Mouse (Mus musculus) c-Kit-positive CD71-positive TER-119-positive erythroid progenitor cells, embryonic 14.5 days (primary cell): Measurements from ENCODE around the gene Styx.
"Not testable (repeated sequence)": the region's sequence is repeated elsewhere in the genome, so short reads cannot be mapped to it uniquely, and the experiment has no call there.

Experiments
- DNase-seq: peaks from one replicate; pipeline ENCODE4 v3.0.0-alpha.2; 2013; ENCODE audit warnings: low spot score

The Styx gene

DNA sequence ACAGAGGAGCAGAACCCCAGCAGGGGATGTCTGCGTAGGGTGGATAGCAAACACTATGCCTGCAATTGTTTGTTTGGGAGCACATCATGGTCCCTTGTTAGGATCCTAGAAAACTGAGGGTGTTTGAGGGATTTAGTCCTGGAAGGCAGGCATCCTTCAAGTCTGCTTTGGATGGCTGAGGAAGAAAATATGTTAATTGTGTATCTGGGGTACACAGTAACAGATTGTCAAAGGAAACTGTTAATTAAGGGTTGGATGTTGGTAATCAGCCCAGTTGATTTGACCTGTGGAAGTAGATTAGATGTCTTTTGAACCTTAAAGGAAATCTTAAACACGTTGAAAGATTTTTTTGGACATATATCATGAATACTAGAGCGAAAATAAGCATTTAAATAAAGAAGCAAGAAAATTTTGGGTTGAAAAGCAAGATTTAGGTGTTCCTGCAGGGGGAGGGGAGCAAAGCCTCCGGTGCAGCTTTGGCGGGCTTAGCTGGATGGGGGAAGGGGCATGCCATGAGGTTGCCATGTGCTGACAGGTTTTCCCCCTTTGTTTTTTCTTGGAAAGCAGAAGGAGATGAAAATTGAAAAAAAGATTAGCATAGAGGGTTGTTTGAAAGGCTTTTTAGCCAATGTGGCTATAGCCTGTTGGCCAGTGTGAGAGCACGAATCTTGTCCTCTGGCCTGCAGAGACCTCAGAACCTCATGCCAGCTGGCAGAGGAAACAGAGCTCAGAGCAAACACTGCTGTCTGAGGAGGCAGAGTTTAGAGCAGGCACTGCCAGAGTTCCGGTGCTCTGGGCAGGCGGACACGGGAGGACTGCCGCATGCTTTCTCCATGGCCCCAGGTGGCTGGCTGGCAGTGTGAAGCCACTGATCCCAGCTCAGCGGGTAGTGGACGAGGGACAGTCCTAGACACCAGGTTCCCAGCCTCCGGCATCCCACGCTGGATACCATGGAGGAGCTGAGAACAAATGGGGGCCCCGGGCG lies 13.6 kb downstream of the Styx start:
- no peak for DNase-seq

DNA sequence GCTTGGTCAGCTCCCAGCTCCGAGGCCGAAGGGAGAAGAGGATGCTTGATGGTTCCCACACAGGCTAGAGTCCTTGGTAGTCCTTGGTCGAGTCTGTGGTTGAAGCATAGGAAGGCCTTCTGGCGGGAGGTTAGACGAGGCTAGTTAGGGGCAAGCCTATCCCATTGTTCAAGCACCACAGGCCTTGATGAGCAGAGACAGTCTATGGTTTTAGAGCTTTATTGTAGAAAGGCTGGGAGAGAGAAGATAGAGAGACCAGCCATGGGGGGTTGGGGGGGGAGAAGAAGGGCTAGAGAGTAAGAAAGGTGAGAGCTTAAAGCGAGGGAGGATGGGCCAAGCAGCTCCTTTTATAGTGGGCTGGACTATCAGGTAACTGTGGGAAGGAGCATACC lies 14.3 kb downstream of the Styx start:
- DNase-seq: no peak

DNA sequence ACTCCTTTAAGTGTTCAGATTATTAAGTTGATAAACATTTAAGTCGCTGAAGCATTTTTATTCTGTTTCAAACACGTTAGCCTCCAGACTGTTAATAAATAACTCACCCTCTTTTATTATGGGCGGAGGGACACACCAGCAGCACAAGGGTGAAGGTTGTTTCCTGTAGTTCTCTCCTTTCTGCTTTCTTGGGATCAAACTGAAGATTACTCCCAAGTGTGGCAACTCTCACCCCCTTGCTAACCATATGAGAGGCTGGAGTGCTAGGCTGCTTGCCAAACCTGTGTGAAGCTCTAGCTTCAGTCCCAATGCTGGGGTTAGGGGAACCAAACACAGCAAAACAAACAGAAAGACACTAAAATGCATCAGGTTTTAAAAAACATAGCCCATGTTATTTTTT lies 27.9 kb downstream of the Styx start:
- no peak for DNase-seq

DNA sequence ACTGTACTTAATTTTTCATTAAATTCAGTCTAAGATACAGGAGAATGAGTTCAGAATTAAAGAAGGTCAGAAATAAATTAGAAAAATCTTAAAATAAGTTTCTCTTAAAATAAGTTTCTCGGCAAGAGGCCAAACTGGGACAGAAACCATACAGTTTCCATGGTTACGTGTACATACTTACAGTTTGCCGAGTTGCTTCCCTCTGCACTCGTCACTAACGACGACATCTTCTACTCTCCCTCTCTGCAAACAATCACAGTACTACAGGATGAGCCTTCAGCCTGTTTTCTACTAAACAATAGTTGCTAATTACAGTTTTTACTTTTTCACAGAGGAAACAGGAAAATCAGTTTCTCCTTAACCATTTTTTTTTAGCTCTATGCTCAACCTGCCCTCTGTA lies 29.9 kb downstream of the Styx start:
- no peak for DNase-seq

DNA sequence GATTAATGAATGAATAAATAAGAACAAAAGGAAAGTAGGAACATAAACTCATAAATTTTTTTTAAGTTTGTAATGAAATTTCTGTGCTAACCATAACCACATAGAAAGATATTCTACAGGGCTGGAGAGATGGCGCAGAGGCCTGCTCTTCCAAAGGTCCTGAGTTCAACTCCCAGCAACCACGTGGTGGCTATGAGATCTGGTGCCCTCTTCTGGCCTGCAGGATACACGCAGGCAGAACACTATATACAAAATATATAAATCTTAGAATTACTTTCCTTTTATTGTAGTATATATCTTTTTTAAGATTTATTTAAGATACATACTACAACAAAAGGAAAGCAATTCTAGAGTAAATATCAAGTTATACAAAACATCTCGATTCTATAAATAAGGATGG lies 32.0 kb downstream of the Styx start:
- no peak for DNase-seq

DNA sequence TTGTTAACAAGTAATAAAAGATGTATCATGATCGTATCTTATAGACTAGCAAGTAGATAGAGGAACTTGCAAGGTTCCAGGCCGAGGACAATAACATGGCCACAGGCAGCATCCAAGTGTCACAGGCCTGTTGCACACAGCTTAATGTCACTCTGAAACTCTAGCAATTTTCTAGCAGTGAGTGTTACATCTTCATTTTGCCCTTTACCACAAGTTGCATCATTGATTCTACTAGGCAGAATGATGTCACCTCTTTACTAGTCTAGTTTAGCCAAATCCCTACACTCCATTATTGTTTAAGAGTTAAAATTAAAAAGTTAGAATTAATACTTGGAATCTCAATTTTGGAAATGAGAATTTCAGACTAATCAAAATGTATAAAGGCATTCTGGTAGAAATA lies 34.7 kb downstream of the Styx start:
- no peak for DNase-seq

DNA sequence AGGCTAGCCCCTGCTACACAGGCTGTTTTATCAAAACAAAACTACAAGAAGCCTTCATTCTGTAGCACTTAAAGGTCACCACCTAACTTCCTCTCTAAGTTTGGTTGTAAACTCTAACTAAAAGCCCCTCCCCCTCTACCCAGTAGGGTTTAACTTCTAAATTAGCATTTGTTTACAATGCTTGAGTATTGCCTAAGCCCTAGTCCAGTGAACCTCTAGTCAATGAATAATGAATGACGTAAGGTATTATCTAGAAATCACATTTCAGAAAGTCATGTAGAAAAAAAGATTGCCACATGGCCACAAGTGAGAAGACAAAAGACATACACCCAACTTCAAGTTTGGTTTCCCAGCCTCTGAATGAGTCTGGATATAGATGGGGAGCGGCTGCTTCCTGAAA lies 36.6 kb downstream of the Styx start:
- peak; percentile 7 for DNase-seq

DNA sequence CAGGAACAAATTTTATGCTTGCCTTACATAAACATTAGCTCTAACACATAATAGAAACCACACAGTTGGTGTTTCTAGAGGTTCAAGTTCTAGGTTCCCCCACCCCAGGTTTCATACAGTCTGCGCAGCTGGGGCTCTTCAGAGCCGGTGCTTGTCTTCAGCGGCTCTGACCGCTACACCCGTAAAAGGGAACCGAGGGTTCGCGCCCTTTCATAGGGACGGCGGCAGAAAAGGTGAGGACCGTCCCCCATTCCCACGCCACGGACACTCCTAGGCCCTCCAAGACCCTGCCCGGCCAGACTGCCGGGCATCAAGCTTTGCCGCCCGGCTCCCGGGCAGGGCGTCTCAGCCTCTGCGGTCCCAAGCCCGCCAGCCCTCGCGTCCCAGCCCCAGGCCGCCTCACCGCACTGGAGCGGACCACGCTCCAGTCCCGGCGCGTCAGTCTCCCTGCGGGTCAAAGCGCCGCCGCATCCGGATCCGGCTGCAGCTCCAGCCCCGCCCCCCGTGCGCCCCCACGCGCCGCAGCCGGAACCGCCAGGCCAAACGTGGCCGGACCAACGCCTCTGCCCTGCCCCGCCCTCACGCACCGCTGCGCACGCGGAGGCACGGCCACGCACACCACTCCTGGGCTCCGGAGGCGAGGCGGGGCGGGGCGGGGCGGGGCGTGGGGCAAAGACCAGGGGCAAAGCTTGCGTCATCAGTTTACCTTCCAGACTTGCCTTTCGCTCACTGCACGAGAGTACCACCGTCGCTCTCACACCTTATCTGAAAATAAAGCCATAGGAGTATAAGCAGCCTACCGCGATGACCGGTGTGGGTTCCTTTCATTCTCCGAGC lies 37.7 kb downstream of the Styx start:
- DNase-seq: peak; percentile 48

DNA sequence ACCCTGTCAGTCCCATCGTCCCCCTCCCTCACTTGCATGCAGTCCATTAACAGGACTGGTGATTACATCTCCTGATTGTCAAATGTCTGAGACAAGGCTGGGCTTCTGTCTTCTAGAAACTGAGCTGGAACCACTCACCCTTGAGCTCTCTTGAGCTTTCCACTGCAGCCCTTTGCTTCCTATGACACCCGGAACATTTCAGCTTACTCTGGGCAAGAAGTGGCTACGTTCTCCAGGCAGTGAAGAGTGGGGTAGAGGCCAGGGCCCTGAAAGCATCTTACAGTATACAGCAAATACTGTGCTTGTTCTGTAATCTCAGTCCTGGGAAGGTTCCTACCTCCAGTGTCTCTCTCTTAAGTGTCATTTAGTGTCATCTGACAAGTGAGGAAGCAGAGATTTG lies 38.3 kb downstream of the Styx start:
- DNase-seq: no peak

DNA sequence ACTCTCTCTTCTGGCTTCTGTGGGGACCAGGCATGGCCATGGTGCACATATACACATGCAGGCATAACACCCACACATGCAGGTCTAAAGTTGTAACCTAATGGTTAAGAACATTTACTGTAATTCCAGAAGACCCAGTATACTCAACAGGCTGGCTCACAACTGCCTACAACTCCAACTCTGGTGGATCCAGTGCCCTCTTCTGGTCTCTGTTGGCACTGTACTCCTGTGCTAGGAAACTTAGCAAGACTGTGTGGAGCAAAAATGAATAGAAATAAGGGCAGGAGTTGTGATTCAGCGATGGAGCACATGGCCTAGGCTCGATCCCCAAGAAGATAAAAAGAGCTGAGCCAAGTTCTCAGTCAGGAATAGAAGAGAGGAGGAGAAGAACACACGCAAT lies 48.9 kb downstream of the Styx start:
- no peak for DNase-seq

DNA sequence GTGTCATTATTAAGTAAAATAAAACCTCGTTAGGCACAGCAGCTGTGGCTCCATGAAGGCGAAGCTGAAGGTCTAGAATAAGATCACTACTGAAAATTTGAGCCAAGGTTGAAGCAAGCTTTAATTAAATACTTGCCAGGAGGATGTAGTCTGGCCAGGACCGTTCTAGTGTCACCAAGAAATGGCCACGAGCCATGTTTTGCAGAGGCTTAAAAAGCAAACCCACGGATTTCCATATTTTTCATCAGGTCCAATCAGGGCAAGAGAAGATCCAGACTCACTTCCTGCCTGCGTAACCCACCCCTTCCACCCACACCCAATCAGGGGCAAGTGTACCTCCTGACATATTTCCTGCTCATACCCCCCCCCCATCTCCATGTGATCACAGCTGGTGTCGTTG lies 52.8 kb downstream of the Styx start:
- DNase-seq: no peak

DNA sequence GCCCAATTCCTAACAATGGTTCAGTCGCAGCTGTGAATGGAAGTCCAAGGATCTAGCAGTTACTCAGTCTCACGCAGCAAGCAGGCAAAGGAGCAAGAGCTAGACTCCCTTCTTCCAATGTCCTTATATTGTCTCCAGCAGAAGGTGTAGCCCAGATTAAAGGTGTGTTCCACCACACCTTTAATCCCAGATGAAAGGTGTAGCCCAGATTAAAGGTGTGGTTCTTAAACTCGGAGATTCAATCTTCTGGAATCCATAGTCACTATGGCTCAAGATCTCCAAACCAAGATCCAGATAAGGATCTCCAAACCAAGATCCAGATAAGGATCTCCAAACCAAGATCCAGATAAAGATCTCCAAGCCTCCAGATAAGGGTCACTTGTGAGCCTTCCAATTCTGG lies 53.9 kb downstream of the Styx start, which contains the start of gene Gnpnat1:
Gene Gnpnat1 (minus strand): TSS at position 101 of the 400 bp plus-strand sequence.
- DNase-seq: not testable (repeated sequence)

DNA sequence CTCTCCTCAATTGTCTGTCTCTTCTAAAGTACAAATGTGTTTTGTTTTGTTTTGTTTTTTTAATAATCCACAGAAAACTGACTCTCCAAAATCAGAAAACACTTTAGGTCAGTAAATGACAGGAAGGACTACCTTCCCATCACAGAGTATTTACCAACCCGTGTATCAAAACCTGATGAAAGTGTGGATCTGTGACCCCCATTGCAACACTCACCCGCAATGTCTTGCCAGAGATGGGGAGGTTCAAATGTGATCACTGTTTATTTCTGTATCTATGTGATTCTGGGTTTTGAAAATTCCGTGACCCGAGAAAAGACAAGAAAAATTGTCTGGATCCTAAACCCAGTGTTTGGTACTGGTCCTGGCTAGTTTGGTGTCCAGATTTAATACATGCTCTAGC lies 65.4 kb downstream of the Styx start:
- no peak for DNase-seq

DNA sequence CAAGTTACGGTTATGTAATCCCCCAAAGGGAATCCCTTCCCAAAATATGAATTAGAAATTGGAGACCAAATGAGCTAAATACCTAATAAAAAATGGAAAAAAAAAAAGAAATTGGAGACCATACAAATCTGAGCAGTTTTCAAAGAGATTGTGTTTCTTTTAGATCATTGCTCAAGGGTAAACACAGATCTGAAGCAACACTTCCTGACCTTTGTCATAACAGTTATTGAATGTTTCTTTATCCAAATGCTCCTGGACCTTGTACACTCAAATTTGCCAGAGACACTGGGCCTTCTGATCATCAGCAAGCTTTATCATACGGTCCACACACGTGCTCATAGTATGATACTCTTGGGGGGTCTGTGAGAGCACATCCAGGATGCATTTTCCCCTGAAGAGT lies 67.7 kb downstream of the Styx start:
- no peak for DNase-seq

DNA sequence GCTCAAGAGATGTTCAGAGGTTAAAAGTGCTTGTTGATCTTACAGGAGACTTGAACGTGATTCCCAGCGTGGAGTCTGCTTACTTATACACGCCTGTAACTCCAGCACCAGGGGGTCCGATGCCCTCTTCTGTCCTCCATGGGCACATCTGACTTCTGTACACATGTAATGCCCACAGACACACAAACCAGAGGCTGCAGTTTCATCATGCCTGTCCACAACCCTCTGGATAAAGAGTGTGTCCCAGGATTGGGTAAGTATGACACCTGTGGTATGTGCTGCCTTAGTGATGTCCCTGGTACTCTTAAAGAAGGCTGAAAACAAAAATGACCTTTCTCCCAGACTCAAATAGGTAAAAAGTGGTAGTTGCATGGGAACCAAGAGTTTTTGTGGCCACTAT lies 68.4 kb downstream of the Styx start:
- no peak for DNase-seq

DNA sequence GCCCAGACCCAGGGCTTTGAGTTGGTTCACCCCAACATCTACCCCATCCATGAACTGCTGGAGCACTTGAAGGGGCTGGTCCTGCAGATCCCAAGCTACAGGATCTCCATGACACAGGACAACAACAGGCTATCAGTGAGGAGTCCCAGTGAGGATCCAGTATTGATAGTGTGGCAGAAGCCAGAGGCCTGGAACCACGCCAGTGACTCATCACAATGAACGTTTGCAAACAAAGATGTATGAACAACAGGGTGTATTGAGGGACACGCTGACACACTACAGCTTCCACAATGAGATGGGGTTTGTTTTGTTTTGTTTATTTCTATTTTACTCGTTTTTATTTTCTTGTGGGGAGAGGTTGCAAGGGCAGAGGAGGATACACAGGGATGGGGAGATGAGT lies 71.5 kb downstream of the Styx start:
- no peak for DNase-seq

DNA sequence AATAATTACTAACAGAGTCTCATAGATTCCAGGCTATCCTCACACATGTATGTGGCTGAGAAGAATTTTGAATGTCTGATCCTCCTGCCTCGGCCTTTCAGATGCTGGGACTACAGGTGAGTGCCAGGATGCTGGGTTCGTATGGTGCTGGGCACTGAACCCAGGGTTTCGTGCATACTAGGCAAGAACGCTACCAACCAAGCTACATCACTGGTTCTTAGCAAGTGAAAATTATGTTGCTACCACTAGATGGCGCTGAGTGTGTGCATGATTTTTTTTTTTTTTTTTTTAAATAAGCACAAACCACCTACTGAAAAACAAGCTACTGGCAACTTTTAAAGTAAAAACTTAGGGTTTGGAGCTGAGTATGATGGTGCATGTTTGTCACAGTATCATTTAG lies 72.3 kb downstream of the Styx start:
- DNase-seq: peak; percentile 56

DNA sequence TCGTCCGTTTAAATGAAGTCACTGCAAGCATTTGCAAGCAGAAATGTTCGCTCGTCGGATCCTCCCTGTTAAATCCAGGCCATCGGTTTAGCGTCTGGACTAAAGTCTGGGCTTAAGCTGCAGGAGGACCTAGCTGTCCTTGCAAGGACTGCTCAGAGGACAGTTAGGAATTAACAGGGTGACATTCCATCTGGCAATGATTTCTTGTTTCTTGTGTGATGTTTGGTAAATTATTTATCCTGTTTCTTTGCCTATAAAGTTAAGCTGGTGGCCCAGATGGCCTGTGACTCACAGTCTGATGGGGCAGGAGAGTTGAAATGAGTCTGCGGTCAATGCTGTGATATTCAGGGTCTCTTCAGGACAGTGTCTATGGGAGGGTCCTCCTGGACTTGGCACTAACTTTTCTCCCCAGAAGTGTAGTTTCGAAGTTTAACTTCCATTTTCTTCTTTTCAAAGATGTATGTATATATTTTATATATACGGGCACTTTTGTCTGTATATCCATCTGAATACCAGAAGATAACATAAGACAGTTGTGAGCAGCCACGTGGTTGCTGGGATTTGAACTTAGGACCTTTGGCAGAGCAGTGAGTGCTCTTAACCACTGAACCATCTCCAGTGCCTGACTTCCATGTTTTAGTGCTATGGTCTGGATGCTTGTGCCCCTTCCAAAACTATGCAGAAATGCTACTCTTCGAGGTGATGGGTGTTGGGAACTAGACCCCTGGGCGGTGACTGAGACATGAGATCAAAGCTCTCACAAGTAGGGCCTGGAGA lies 79.4 kb downstream of the Styx start:
- no peak for DNase-seq

DNA sequence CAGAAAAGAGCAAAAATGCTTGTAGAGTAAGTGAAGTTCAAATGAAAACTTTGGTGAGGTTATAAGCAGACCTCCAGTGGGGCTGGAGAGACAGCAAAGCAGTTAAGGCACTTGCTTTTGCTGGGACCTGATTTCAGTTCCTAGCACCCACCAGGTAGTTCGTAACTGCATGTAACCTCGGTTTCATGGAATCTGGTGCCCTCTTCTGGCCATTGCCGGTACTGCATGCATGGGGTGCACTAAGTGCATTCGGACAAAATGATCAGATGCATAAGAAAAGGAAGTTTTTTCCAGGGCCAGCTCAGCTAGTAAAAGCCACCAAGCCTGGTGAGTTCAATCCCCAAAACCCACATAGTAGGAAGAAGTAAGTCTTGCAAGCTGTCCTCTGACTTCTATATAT lies 81.1 kb downstream of the Styx start:
- no peak for DNase-seq

DNA sequence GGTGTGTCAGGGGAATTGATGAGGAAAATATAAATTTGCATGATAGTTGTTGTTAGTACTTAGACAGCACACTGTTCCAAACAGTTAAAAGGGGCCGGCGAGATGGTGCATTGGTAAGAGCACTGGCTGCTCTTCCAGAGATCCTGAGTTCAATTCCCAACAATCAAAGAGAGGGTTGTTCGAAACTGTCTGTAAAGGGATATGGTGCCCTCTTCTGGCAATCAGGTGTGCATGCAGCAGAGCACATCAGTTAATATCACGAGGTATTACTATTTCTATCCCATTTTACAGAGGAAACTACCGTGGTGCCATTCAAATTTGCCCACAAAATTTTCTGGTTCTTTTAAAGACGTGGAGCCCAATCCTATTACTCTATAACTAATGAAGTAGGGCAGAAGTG lies 83.3 kb downstream of the Styx start:
- no peak for DNase-seq

DNA sequence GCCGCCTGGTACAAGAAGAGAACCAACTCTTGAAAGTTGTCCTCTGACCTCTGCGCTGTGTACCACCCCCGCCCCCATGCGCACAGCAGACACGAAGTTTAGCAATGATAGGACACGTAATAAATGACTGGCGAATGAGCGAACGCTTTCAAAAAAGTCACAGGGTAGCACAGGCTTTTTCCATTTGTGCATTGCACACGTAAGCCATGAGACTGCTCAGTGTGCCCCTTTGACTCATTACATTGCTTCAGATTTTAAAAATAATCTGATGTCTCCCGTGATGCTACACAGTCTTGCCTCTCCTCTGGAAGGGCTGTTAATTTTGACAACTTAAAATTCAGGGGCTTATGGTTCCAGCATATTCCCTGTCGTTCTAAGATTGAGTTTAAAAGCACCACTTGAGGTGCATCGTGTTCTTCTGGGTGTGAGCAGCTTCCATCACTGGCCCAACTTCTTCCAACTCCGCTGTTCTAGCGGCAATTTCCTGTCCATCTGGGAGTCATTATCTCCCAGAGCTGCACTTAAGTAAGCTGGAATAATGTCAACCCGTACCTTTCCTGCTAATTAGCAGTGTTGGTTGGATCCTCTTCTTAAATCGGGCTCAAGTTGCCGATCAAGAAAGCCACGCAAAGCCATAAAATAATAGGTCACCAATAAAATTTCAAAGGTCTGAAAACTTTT lies 87.5 kb downstream of the Styx start:
- DNase-seq: no peak

DNA sequence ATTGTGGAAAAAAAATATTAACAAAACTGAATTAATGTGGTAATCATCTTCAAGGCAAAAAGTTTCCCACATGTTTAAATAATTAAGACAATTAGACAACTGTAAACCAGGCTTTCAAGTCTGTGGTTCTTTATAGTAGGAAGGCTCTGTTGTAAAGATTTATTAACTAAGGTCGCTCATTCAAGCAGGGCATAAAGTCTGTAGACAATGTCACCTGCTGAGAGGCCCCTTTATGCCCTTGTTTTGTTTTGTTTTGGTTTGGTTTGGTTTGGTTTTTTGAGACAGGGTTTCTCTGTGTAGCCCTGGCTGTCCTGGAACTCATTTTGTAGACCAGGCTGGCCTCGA lies 88.0 kb downstream of the Styx start:
- DNase-seq: no peak
